Mouse (Mus musculus) liver, adult 2 months (tissue): Measurements from ENCODE around the gene Idnk. TPM values are rescaled to one million over a fixed set of nuclear protein-coding genes. Genes with fewer than 3 reads are reported as not detected.

Experiments
- DNase-seq: peaks from one replicate; pipeline ENCODE4 v3.0.0-alpha.2; 2011; ENCODE audit warnings: low read depth, low spot score; ENCODE audit errors: extremely low read depth
- H3K27ac ChIP-seq: fragments of 200-500 bp; replicated peaks from 2 replicates; pipeline ENCODE4 v1.5.1; 2012; ENCODE audit warnings: low read depth, mild to moderate bottlenecking, control low read depth, inconsistent platforms, low read length; ENCODE audit not compliant: insufficient read depth
- H3K27me3 ChIP-seq: fragments of 200-500 bp; 2 replicates; pipeline ENCODE4 v1.6.1; 2012; ENCODE audit warnings: mild to moderate bottlenecking, moderate library complexity, low read length, inconsistent platforms; ENCODE audit not compliant: control insufficient read depth, insufficient read depth
- H3K36me3 ChIP-seq: fragments of 200-500 bp; 2 replicates; pipeline ENCODE4 v1.6.1; 2012; ENCODE audit warnings: low read length, inconsistent platforms; ENCODE audit not compliant: control insufficient read depth, insufficient read depth
- H3K4me1 ChIP-seq: fragments of 200-500 bp; 2 replicates; pipeline ENCODE4 v1.6.1; 2011; ENCODE audit warnings: low read length; ENCODE audit not compliant: control insufficient read depth, insufficient read depth
- H3K4me3 ChIP-seq: fragments of 200-500 bp; 2 replicates; pipeline ENCODE4 v1.5.1; 2011; ENCODE audit warnings: low read depth, mild to moderate bottlenecking, control low read depth, low read length, moderate library complexity; ENCODE audit not compliant: insufficient read depth
- H3K79me2 ChIP-seq: fragments of 200-500 bp; 2 replicates; pipeline ENCODE4 v1.6.1; 2012; ENCODE audit warnings: inconsistent platforms, mild to moderate bottlenecking, low read length, moderate library complexity; ENCODE audit not compliant: control insufficient read depth, insufficient read depth
- H3K9ac ChIP-seq: fragments of 200-500 bp; 2 replicates; pipeline ENCODE4 v1.6.1; 2012; ENCODE audit warnings: low read depth, mild to moderate bottlenecking, control low read depth, inconsistent platforms, low read length
- CTCF ChIP-seq: fragments of 200-500 bp; IDR thresholded peaks from 2 replicates; pipeline ENCODE4 v1.5.1; 2011; ENCODE audit warnings: low read depth, low read length, control low read depth
- POLR2A ChIP-seq: fragments of 200-500 bp; IDR thresholded peaks from 2 replicates; pipeline ENCODE4 v1.6.1; 2011; ENCODE audit warnings: low read length, control low read depth; ENCODE audit not compliant: insufficient read depth; ENCODE audit errors: extremely low read depth
- WGBS: fragments of 180-500 bp; shearing (Covaris S2); methylation state at CpG from one replicate; pipeline ENCODE4 v1.1.7; 2018; 5-methylcytosine and 5-hydroxymethylcytosine counted together
- polyA plus RNA-seq: library from polyadenylated mRNA; depleted of rRNA; stranded (reverse); fragments of >200 nt; gene quantifications from 2 replicates; pipeline ENCODE4 v1.2.3, GENCODE M21; 2012
- total RNA-seq: library from RNA; depleted of rRNA; stranded (reverse); fragments of >200 nt; gene quantifications from 2 replicates; pipeline ENCODE4 v1.2.3, GENCODE M21; 2014

Idnk gene
- total and polyA plus RNA-seq, 2 experiments: 26.9 to 34.5 TPM

DNA sequence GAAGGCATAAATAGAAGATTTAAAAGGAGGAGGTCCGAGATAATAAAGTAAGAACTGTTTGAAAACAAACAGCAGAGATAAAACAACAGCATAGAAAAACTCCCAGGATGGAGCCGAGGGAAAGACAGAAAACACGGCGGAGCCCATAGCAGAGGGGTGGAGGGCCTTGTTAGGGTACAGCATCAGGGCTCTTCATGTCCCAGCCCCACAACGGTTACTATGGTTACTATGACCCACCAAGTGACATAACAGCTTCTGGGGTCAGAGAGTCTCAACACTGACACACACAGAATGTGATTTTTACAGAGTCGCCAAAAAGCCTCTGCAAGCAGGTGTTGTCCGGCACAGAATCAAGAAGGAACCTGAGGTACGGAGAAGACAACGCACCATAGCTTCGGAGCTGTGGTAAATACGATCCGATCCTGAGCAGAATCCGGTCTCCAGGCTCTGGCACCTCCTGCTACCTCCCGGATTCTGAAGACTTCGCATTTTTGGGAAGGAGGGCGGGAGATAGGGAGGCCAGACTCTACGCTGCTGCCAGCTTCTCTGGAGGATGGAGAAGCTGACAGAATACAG, 9.1 kb upstream of the Idnk start:
- Histone ChIP-seq H3K27me3 (no peaks in the 10 kb centered on the region), H3K27ac (no peak overlapping the region), H3K4me3 (no peak overlapping the region), H3K79me2 (no peaks in the 10 kb centered on the region), H3K4me1 (no peaks in the 10 kb centered on the region), H3K9ac (peak overlapping the region; percentile 28; the same call in 1 of the 2 replicates), H3K36me3 (no peaks in the 10 kb centered on the region)
- 4% methylated on average over 17 of the region's 17 CpGs for WGBS
- no peak for TF ChIP-seq POLR2A
- TF ChIP-seq CTCF: 0 out of 2 replicates have a peak, but pooled peaks have one; percentile 1
- DNase-seq: no peak

DNA sequence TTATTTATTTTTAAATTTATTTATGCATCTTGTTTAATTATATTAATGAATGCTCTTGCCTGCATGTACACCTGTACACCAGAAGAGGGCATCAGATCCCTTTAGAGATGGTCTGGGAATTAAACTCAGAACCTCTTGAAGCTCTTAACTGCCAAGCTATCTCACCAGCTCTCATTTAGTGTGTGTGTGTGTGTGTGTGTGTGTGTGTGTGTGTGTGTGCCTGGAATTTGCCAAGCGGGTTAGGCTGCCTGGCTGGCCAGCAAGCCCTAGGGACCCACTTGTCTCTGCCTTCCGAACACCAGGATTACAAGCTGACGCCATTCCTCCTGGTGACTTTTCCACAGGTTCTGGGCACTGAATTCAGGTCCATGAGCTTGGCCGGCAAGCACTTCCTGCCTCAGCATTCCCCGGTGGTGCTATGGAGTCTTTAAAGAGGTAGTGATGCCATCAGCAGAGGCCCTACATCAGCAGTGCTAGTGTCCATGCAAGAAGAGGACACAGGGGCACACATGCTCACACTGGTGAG, 8.4 kb upstream of the Idnk start:
- Histone ChIP-seq H3K4me1 (no peaks in the 10 kb centered on the region), H3K4me3 (peak overlapping the region; percentile 29; the same call in 1 of the 2 replicates), H3K36me3 (no peaks in the 10 kb centered on the region), H3K79me2 (no peaks in the 10 kb centered on the region), H3K27ac (no peak overlapping the region), H3K27me3 (no peaks in the 10 kb centered on the region), H3K9ac (no peak overlapping the region)
- 47% methylated on average over 5 of the region's 5 CpGs for WGBS
- DNase-seq: peak; percentile 55
- TF ChIP-seq CTCF (peak; percentile 44), POLR2A (no peak)

GRCm38 (mm10) chr13:58149629-58150028, 7.8 kb upstream of the Idnk start:
- Histone ChIP-seq H3K4me1 (no peaks in the 10 kb centered on the region), H3K27me3 (no peaks in the 10 kb centered on the region), H3K27ac (no peak overlapping the region), H3K36me3 (no peaks in the 10 kb centered on the region), H3K4me3 (no peak overlapping the region), H3K9ac (no peak overlapping the region), H3K79me2 (no peaks in the 10 kb centered on the region)
- TF ChIP-seq POLR2A: no peak
- TF ChIP-seq CTCF: no peak
- 85% methylated on average over 3 of the region's 3 CpGs for WGBS
- DNase-seq: no peak

DNA sequence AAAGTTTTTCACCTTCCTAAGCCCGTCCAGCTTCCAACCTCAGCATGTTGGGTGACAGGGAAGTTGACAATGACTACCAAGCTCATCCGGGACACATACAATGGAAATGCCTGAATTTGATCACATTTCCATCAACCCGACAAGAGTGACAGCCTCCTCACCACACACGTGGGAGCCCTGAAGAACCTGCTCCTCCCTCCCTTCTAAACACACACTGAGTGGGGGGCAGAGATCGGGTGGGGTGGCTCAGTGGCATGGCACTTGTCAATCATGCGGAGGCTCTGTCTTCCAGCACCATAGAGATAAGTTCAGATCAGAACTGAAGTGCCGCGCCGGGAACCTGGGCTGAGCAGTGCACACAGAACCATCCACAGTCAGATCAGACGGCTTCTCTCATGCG, 7.0 kb upstream of the Idnk start:
- Histone ChIP-seq H3K27me3 (no peaks in the 10 kb centered on the region), H3K36me3 (no peaks in the 10 kb centered on the region), H3K9ac (no peak overlapping the region), H3K4me3 (no peak overlapping the region), H3K79me2 (no peaks in the 10 kb centered on the region), H3K4me1 (no peaks in the 10 kb centered on the region), H3K27ac (no peak overlapping the region)
- no peak for DNase-seq
- TF ChIP-seq CTCF (no peak), POLR2A (no peak)
- WGBS: 86% methylated on average over 11 of the region's 11 CpGs

GRCm38 (mm10) chr13:58156031-58156430, 1.4 kb upstream of the Idnk start:
- no peak for DNase-seq
- H3K36me3 ChIP-seq: peaks cover 11% of the 10 kb centered on the region
- H3K9ac ChIP-seq: no peak overlapping the region
- no peak overlapping the region for H3K27ac ChIP-seq
- H3K27me3 ChIP-seq: no peaks in the 10 kb centered on the region
- H3K4me3 ChIP-seq: no peak overlapping the region
- TF ChIP-seq POLR2A: no peak
- no peak for TF ChIP-seq CTCF
- no peaks in the 10 kb centered on the region; the same call in 1 of the 2 replicates for H3K79me2 ChIP-seq
- H3K4me1 ChIP-seq: no peaks in the 10 kb centered on the region
- WGBS: 93% methylated on average over 2 of the region's 2 CpGs

DNA sequence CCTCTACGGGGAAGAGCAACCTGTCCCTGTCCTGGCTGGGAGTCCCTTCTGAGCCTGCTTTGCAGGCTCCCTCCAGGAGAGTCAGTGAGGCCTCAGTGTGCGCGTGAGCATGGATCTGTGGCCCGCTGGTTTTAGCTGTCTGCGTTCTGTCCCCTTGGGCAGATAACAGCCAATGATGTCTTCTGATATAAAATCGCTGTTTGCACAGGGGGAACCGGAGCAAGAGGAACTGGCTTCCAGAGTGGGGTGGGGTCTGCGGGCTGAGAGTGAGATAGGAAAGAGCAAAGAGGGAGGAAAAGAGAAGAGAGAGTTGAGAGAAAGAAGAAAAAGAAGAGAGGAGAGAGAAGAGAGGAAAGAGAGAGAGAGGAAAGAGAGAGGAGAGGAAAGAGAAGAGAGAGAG, 413 bp upstream of the Idnk start:
- TF ChIP-seq CTCF (no peak), POLR2A (no peak)
- H3K9ac ChIP-seq: no peak overlapping the region
- WGBS: 32% methylated on average over 8 of the region's 8 CpGs
- peaks cover 12% of the 10 kb centered on the region for H3K36me3 ChIP-seq
- H3K79me2 ChIP-seq: no peaks in the 10 kb centered on the region; the same call in 1 of the 2 replicates
- H3K4me3 ChIP-seq: peak overlapping the region; percentile 91; the same call in 1 of the 2 replicates
- no peaks in the 10 kb centered on the region for H3K27me3 ChIP-seq
- no peak overlapping the region for H3K27ac ChIP-seq
- DNase-seq: no peak
- H3K4me1 ChIP-seq: no peaks in the 10 kb centered on the region
